Mouse (Mus musculus): ENCODE measurements at regions not wholly inside any gene's neighbourhood (a gene's known extent, or its start where the extent isn't known, plus 50 kb on each side); places are given as distances from the start of the nearest gene placed in this dataset.
"Not testable (repeated sequence)": the region's sequence is repeated elsewhere in the genome, so short reads cannot be mapped to it uniquely, and the experiment has no call there.

GRCm38 (mm10) chr14:15914176-15914575 is 334.9 kb upstream of the Ngly1 start:
- TF ChIP-seq GATA1 (IDR thresholded peaks at IDR 0.05; ENCODE audit: borderline replicate concordance, low read length), result no peak
- no peak for TF ChIP-seq FLI1 (IDR thresholded peaks at IDR 0.05; ENCODE audit: low read length)
- Histone ChIP-seq H3K9me3 (peaks cover 15% of the 10 kb centered on the region), H3K36me3 (replicated peaks; ENCODE audit: low read length) (no peaks in the 10 kb centered on the region), H3K27me3 (replicated peaks) (no peaks in the 10 kb centered on the region), H3K4me3 (replicated peaks) (no peak overlapping the region), H3K4me1 (no peaks in the 10 kb centered on the region)

- H3K4me3 ChIP-seq (replicated peaks); H3K4me1 ChIP-seq; H3K9me3 ChIP-seq; H3K36me3 ChIP-seq (replicated peaks; ENCODE audit: low read length); H3K27me3 ChIP-seq (replicated peaks): not testable (repeated sequence)
Observed at GRCm38 (mm10) chr14:15924676-15925075, 324.4 kb upstream of the Ngly1 start.

- H3K27me3 ChIP-seq (replicated peaks), result no peaks in the 10 kb centered on the region
- H3K4me3 ChIP-seq (replicated peaks), result no peak overlapping the region
- no peaks in the 10 kb centered on the region for H3K4me1 ChIP-seq
- TF ChIP-seq GATA1 (IDR thresholded peaks at IDR 0.05; ENCODE audit: borderline replicate concordance, low read length) (no peak), FLI1 (IDR thresholded peaks at IDR 0.05; ENCODE audit: low read length) (no peak)
- H3K36me3 ChIP-seq (replicated peaks; ENCODE audit: low read length), result no peaks in the 10 kb centered on the region
- H3K9me3 ChIP-seq, result 0 out of 2 replicates have a peak, but pooled peaks cover 3% of the 10 kb centered on the region
Observed at GRCm38 (mm10) chr14:15934729-15935128, 314.4 kb upstream of the Ngly1 start.

GRCm38 (mm10) chr14:15970321-15970720 is 278.8 kb upstream of the Ngly1 start:
- no peaks in the 10 kb centered on the region for H3K4me1 ChIP-seq
- H3K9me3 ChIP-seq, result no peaks in the 10 kb centered on the region
- no peak overlapping the region for H3K4me3 ChIP-seq (replicated peaks)
- H3K27me3 ChIP-seq (replicated peaks), result no peaks in the 10 kb centered on the region
- H3K36me3 ChIP-seq (replicated peaks; ENCODE audit: low read length), result no peaks in the 10 kb centered on the region
- TF ChIP-seq FLI1 (IDR thresholded peaks at IDR 0.05; ENCODE audit: low read length) (no peak), GATA1 (IDR thresholded peaks at IDR 0.05; ENCODE audit: borderline replicate concordance, low read length) (no peak)

- Histone ChIP-seq H3K36me3 (replicated peaks; ENCODE audit: low read length) (no peaks in the 10 kb centered on the region), H3K9me3 (no peaks in the 10 kb centered on the region), H3K4me1 (no peaks in the 10 kb centered on the region), H3K27me3 (replicated peaks) (no peaks in the 10 kb centered on the region), H3K4me3 (replicated peaks) (no peak overlapping the region)
- TF ChIP-seq FLI1 (IDR thresholded peaks at IDR 0.05; ENCODE audit: low read length) (no peak), GATA1 (IDR thresholded peaks at IDR 0.05; ENCODE audit: borderline replicate concordance, low read length) (no peak)
Observed at GRCm38 (mm10) chr14:15970767-15971166, 278.3 kb upstream of the Ngly1 start.

- Histone ChIP-seq H3K9me3 (no peaks in the 10 kb centered on the region), H3K4me1 (no peaks in the 10 kb centered on the region), H3K36me3 (replicated peaks; ENCODE audit: low read length) (no peaks in the 10 kb centered on the region), H3K27me3 (replicated peaks) (no peaks in the 10 kb centered on the region), H3K4me3 (replicated peaks) (no peak overlapping the region)
- no peak for TF ChIP-seq FLI1 (IDR thresholded peaks at IDR 0.05; ENCODE audit: low read length)
- no peak for TF ChIP-seq GATA1 (IDR thresholded peaks at IDR 0.05; ENCODE audit: borderline replicate concordance, low read length)
Observed at GRCm38 (mm10) chr14:15971306-15971705, 277.8 kb upstream of the Ngly1 start.

- H3K4me1 ChIP-seq, result no peaks in the 10 kb centered on the region
- TF ChIP-seq FLI1 (IDR thresholded peaks at IDR 0.05; ENCODE audit: low read length), result no peak
- no peak for TF ChIP-seq GATA1 (IDR thresholded peaks at IDR 0.05; ENCODE audit: borderline replicate concordance, low read length)
Observed at GRCm38 (mm10) chr14:15977366-15977765, 271.7 kb upstream of the Ngly1 start.

GRCm38 (mm10) chr14:15978329-15978728 is 270.8 kb upstream of the Ngly1 start:
- H3K4me1 ChIP-seq, result no peaks in the 10 kb centered on the region
- H3K36me3 ChIP-seq (replicated peaks; ENCODE audit: low read length), result no peaks in the 10 kb centered on the region
- no peak overlapping the region for H3K4me3 ChIP-seq (replicated peaks)
- no peaks in the 10 kb centered on the region for H3K9me3 ChIP-seq
- TF ChIP-seq GATA1 (IDR thresholded peaks at IDR 0.05; ENCODE audit: borderline replicate concordance, low read length) (no peak), FLI1 (IDR thresholded peaks at IDR 0.05; ENCODE audit: low read length) (no peak)
- no peaks in the 10 kb centered on the region for H3K27me3 ChIP-seq (replicated peaks)

More at GRCm38 (mm10) chr14:15977366-15977765, 271.7 kb upstream of the Ngly1 start:
- no peaks in the 10 kb centered on the region for H3K36me3 ChIP-seq (replicated peaks; ENCODE audit: low read length)
- H3K27me3 ChIP-seq (replicated peaks), result no peaks in the 10 kb centered on the region
- H3K4me3 ChIP-seq (replicated peaks), result no peak overlapping the region
- H3K9me3 ChIP-seq, result no peaks in the 10 kb centered on the region

- TF ChIP-seq GATA1 (IDR thresholded peaks at IDR 0.05; ENCODE audit: borderline replicate concordance, low read length) (no peak), FLI1 (IDR thresholded peaks at IDR 0.05; ENCODE audit: low read length) (no peak)
- Histone ChIP-seq H3K9me3 (no peaks in the 10 kb centered on the region), H3K27me3 (replicated peaks) (no peaks in the 10 kb centered on the region), H3K36me3 (replicated peaks; ENCODE audit: low read length) (no peaks in the 10 kb centered on the region), H3K4me3 (replicated peaks) (no peak overlapping the region), H3K4me1 (no peaks in the 10 kb centered on the region)
Observed at GRCm38 (mm10) chr14:16005409-16005808, 243.7 kb upstream of the Ngly1 start.

GRCm38 (mm10) chr14:16006968-16007367 is 242.1 kb upstream of the Ngly1 start:
- H3K4me1 ChIP-seq, result no peaks in the 10 kb centered on the region
- no peaks in the 10 kb centered on the region for H3K27me3 ChIP-seq (replicated peaks)
- no peak for TF ChIP-seq FLI1 (IDR thresholded peaks at IDR 0.05; ENCODE audit: low read length)
- no peak for TF ChIP-seq GATA1 (IDR thresholded peaks at IDR 0.05; ENCODE audit: borderline replicate concordance, low read length)
- H3K9me3 ChIP-seq, result no peaks in the 10 kb centered on the region
- no peak overlapping the region for H3K4me3 ChIP-seq (replicated peaks)
- no peaks in the 10 kb centered on the region for H3K36me3 ChIP-seq (replicated peaks; ENCODE audit: low read length)

GRCm38 (mm10) chr14:16009778-16010177 is 239.3 kb upstream of the Ngly1 start:
- Histone ChIP-seq H3K9me3 (no peaks in the 10 kb centered on the region), H3K4me3 (replicated peaks) (no peak overlapping the region), H3K27me3 (replicated peaks) (no peaks in the 10 kb centered on the region), H3K36me3 (replicated peaks; ENCODE audit: low read length) (no peaks in the 10 kb centered on the region), H3K4me1 (no peaks in the 10 kb centered on the region)
- TF ChIP-seq FLI1 (IDR thresholded peaks at IDR 0.05; ENCODE audit: low read length) (no peak), GATA1 (IDR thresholded peaks at IDR 0.05; ENCODE audit: borderline replicate concordance, low read length) (no peak)
